Mouse (Mus musculus) natural killer cell, adult 2 months (primary cell): ENCODE measurements around the gene E430018J23Rik.
"Not testable (repeated sequence)": the region's sequence is repeated elsewhere in the genome, so short reads cannot be mapped to it uniquely, and the experiment has no call there.

Experiments
- DNase-seq, 2 experiments: peaks; one replicate each; pipeline ENCODE4 v3.0.0; 2022; ENCODE audit warnings: low spot score in 2 of 2

The E430018J23Rik gene

DNA sequence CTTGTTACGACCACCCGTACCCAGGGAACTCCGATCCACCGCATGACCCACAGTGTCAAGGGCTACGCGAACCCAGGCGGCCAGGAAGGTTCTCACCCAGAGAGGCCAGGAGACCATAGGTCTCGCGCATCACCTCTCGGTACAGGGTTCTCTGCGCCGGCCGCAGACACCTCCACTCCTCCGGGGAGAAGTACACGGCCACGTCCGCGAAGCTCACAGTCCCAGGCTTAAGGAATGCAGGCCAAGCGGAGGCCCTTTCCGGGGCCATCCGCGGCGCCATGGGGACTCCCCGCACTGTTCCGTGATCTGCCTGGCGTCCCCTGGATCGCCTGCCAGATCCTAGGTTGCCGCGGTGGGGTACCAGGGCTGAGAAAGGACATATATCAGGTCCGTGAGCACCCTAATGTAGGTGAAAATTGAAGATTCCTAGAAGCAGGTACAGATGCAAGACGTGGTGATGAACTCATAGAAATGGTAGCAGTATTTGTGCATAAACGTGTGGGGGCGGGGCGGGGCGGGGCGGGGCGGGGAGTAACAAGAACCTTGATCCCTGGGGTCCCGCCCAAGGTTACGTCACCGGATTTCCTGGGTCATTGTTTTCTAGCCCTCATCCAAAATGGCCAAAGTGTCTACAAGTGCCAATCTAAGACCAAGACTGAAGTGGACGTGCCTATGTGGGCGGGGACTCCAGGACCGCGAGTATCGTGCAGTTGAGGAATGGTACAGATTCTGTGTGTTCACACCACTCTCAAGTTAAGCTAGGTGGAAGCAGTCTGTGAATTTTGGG, at the start of gene E430018J23Rik:
E430018J23Rik (minus strand) TSS at position 473 of the 787 bp plus-strand sequence.
- DNase-seq = peak; percentile 97 to 99

DNA sequence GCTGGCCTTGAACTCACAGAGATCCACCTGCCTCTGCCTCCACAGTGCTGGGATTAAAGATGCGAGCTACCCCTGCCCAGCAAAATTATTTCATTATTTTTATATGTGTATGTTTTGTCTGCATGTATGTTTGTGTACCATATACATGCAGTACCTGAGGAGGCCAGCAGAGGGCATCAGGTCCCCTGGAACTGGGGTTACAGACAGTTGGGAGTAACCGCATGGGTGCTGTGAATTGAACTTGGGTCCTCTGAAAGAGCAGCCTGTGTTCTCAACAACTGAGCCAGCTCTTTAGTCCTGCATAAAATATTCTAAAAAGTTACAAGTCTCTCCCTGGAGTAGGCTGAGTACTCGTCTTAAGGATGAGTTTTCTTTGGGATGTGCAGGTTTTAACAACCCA, 44.3 kb upstream of the E430018J23Rik start:
- DNase-seq = peak; percentile 32 to 39

DNA sequence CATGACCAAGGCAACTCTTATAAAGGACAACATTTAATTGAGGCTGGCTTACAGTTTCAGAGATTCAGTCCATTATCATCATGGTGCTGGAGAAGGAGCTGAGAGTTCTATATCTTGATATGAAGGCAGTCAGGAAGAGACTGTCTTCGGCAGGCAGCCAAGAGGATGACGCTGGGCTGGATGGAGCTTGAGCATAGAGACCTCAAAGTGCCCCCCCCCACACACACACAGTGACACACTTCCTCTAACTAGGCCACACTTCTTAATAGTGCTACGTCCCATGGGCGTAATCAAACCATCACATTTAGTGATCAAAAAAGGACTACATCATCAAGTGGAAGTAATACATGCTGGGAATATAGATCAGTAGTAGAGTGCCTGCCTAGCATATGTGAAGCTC, 41.8 kb upstream of the E430018J23Rik start:
- DNase-seq = no peak

DNA sequence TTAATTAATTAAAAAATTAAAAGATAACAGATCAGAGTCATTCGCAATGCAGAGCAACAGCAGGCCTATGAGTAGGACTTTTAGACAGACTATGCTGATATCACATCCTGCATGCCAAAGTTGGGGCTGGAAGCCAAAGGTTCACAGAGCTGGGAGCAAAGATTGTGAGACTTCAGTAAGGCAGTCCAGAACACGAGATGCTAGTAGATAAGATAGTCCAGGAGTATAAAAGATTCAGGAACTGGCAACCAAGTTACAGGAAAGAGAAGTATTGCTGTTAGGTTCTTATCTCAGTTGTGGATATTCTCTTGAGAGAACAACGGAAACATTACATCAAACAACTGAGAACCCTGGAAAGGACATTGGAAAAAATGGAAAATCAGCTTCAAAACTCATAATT, 32.9 kb upstream of the E430018J23Rik start:
- DNase-seq = no peak

DNA sequence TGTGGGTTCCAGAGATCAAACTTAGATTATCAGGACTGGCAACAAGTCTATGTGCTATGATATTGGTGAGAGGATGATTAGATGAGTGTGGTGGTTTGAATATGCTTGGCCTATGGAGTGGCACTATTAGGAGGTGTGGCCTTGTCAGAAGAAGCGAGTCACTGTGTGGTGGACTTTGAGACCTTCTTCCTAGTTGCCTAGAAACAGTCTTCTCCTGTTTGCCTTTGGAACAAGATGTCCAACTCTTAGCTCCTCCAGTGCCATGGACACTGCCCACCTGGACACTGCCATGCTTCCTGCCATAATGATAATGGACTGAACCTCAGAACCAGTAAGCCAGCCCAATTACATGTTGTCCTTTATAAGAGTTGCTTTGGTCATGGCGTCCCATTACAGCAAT, 32.5 kb upstream of the E430018J23Rik start:
- DNase-seq = no peak

DNA sequence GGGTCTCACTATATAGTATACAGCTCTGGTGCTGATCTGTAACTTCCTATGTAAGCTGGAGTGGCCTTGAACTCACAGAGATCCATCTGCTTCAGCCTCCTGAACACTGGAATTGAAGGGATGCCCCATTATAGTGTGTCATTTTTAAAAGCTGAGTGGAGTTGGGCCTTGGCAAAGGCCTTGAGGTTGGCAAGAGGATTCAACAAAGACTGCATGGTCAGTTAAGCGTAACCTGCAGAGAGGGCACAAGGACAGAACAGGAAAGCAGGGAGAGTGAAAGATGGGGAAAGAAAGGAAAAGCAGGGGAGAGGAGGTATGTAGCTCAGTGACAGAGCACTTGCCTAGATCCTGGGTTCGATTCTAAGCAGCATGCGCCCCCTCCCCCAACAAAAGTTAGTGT, 31.9 kb upstream of the E430018J23Rik start:
- DNase-seq = no peak

DNA sequence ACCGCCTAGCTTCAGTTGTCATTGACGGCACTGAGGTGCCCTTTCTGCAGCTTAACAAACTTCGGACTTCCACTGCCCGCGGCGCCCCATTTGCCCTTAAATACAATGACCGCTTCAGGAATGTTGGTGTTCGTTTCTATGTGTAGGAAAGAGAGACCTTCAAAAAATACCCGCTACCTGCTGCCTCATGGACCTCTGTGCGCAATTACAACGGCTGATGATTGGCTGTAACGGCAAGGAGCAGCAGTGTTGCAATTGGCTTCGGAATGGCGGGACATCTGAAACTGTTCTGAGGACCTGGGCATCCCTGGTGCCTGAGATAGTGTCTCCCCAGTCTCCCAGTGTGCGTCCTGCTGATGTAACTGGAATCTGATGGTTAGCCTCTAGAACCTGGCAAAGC, 28.8 kb upstream of the E430018J23Rik start:
- DNase-seq = peak; percentile 12 to 22

DNA sequence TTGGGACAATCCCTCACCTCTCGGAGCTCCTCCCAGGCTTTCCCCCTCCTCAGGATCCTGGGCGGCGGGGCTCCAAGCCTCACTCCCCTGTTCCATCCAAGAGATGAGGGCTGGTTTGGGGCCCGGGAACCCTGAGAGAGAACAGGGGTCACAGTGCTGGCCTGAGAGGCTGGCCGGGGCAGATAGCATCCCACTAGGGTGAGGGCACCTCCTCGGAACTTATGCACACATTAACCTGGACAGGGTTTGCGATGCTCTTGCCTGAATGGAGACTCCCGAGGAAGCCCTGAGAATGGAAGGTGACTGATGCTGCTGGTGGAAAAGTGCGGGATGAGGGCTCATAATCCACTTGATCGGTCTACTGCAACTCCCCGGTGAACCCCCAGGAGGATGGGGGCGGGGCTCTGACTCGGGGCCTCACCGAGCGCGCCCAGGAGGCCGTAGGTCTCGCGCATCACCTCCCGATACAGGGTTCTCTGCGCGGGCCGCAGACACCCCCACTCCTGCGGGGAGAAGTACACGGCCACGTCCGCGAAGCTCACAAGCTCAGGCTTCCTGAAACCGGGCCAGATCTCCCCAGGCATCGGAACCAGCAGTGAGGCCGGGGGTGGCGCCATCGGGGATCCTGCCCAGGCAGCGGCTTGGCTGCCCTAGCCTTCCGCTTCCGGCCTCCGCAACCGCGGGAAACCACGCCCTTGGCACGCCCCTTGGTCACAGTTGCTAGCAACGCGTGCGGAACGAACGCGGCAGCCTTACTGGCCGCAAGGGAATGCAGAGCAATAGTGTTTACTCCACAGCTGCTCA, 28.2 kb upstream of the E430018J23Rik start, which contains the start of gene Zfp688:
Zfp688 (minus strand) TSS at position 681 of the 804 bp plus-strand sequence.
- DNase-seq = peak; percentile 94 to 95

DNA sequence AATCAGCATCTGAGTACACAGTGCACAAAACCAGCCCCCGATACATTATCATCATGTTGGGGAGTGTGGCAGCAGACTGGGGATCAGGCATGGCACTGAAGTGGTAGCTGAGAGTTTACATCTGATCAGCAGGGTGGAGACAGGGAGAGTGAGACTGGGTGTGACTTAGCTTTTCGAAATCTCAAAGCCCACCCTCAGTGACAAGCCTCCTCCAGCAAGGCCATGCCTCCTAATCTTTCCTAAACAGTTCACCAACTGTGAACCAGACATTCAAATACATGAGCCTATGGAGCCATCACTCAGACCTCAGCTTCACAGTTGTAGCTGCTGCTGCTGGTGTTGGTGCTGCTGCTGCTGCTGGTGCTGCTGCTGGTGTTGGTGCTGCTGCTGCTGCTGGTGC, 18.0 kb upstream of the E430018J23Rik start:
- no peak for DNase-seq

DNA sequence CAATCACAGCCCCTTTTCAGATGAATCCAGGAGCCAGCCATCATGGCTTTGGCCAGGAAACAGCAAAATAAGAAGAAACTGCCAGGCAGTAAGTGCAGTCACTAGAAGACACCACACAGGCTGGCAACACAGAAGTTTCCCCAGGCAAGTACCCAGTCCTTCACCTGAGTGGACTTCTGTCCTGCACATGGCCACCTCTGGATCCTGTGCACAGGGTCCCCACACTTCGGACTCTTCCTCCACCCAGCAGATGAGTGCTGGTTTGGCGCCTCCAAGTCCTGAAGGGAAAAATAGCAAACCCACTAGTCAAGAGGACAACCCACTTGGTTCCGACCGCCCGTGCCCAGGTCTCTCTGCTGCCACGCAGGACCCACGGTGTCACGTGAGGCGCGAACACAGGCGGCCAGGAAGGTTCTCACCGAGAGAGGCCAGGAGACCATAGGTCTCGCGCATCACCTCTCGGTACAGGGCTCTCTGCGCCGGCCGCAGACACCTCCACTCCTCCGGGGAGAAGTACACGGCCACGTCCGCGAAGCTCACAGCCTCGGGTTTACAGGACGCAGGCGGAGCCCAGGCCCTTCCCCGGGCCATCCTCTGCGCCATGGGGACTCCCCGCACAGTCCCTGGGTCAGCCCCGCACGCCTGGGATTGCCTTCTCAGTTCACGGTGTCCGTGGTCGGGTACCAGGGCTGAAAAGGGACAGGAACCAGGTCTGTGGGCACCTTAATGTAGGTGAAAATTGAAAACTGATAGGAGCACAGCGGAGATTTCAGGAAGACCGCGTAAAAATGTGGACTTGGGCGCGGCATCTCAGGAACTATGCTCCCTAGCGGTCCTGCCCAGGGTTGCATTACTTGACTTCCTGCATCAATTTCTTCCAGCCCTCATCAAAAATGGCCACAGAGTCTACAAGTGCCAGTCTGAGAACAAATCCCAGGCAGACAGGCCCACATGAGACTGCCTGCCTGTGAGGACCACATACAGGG, 12.9 kb upstream of the E430018J23Rik start, which contains the start of gene Zfp764:
Zfp764 (minus strand) TSS at position 821 of the 986 bp plus-strand sequence.
- peak; percentile 86 to 89 for DNase-seq

DNA sequence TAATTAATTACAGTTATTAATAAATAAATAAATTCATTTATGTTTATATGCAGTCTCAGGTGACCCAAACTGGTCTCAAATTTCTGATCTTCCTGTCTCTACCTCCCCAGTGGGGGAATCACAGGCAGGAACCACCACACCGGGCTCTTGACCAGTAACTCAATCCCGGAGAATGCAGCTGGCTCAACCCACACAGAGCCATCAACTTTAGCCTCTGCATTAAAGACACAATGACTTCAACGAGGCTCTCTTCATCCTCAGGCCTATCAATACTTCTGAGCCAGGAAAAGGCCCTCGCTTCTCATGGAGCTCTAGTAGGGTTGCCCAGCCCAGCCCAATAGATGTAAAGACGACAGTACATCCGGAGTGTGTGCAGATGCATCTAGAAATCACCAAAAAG, 10.7 kb upstream of the E430018J23Rik start:
- DNase-seq = not testable (repeated sequence)

DNA sequence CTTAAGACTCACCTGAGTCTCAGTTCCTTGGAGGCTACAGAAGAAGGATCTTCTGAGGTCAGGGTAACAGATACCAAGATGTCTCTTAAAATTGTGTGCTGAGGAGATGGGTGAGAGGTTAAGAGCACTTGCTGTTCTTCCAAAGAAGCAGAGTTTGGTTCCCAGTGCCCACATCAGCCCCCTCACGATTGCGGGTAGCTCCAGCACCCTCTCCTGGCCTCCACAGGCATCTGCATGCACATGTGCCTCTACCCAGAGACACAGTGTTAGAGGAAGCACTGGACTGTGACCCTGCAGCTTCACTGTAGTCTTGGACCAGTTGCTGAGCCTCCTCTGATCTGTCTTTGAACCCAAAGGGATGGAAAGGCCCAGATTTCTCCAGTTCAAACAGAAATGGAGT, 9.6 kb upstream of the E430018J23Rik start:
- DNase-seq = no peak

DNA sequence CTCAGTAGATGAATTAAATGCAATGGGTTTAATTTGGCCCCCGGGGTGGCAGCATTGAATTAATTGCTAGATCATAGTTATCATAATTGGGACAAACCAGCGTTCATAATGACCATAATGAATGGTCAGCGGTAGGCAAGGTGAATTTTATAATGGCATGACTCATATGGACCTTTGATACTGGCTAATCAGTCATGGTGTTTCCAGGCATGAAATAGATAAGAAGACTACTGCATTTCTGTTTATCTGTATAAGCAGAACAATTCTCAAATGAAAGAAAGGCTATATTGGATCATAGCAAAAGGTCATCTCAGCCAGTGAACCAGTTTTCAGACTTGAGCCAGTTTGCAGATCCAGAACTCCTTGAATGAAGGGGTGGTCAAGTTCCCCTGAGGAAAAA, 6.9 kb upstream of the E430018J23Rik start:
- no peak for DNase-seq

DNA sequence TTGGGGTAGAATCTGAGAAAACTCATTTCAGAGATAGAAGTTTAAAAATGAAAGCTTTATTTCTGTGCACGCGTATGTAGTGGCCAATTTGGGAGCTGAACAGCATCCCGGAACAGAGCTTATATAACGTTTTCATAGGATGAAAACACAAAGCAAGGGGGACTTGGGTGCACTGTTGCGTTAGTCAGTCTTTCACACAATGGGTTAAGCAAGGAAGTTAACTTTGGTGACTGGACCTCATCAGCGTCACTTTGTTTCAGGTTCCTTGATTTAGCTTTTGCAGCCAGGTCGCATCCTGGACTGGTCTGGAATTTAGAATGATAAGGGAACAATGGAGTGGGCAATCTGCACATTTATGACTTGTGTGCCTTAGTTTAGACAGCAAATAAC, 510 bp upstream of the E430018J23Rik start:
- DNase-seq = no peak

DNA sequence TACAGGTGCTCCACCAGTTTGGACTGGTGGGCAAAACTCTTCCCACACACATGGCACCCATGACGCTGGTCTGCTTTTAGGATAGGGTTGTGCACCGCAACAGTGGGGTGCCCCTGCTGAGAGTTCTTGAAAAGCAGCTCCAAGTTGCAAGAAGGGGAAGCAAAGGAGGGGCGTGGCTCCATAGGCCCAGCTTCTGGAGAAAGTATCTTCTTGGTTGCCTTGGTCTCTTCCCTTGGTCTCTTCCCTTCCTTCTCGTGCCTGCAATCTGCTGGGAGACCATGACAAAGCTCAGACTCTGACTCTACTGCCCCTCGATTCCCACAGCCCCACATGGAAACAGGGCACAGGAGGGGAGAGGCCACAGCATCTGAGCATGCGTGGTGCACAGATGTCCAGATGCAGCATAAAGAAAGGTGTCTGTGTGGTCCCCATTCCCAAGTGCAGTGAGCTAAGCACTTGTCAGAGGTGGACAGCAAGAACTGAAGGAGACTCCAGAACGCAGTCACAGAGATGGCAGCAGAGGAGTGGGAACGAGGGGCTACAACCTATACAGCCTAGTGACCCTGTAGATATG, 1.1 kb downstream of the E430018J23Rik start:
- no peak for DNase-seq

DNA sequence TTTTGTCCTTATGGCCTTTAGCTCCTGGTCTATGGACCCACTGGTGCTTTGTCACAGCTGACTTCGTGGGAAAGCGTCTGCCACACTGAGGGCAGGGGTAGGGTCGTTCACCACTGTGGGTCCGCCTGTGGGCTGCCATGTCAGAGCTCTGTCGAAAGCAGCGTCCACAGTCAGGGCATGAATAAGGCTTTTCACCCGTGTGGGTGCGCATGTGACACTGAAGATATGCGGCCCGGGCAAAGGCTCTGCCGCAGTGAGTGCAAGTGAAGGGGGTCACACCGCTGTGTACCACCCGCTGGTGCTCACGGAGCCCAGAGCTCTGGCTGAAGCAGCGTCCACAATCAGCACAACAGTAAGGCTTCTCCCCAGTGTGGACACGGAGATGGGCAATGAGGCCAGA, 1.9 kb downstream of the E430018J23Rik start:
- DNase-seq = no peak

DNA sequence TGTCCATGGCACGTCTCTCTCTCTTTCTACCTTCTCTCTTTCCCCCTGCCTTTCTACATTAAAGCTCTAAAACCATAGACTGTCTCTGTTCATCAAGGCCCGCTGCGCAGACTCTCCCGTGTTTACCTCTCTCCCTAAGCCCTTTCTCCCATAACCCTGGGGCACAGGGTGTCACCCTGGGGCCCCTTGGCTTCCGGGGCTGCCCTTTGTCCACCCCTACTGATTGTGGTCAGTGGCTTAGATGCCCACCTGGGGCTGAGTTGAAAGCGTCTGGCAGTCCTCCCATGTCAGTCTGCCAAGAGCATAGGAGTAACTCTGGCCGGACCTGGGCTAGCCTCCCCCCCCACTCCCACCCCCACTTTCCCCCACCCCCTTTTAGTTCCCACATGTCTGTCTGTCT, 3.1 kb downstream of the E430018J23Rik start:
- DNase-seq = no peak

DNA sequence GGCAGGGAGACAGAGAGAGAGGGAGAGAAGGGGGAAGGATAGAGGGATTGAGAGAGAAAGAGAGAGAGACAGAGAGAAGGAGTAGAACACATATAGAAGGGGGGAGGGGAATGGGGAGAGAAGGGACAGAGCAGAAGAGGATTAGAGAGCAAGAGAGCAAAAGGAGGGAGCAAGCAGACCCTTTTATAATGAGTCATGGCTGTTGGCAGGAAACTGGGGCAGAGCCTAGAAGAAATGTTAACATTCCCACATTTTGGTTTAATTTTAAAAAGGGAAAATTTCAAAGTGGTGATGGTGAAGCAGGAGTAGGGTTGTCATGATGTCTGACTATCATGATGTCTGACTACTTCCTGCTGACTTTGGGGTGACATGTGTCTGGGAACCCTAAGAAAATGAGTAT, 5.2 kb downstream of the E430018J23Rik start:
- not testable (repeated sequence) for DNase-seq

DNA sequence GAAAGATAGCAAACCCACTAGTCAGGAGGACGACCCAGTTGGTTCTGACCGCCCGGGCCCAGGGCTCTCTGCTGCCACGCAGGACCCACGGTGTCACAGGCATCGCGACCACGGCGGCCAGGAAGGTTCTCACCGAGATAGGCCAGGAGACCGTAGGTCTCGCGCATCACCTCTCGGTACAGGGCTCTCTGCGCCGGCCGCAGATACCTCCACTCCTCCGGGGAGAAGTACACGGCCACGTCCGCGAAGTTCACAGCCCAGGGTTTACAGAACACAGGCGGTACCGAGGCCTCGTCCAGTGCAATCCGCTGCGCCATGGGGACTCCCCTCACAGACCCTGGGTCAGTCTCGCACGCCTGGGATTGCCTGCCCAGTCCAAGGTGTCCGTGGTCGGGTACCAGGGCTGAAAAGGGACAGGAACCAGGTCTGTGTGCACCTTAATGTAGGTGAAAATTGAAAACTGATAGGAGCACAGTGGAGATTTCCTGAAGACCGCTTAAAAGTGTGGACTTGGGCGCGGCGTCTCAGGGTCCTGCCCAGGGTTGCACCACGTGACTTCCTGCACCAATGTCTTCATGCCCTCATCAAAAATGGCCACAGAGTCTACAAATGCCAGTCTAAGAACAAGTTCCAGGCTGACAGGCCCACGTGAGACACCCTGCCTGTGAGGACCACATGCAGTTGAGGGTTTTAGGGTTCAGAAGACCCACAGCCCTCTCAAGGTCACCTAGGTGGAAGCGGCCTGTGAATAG, 6.6 kb downstream of the E430018J23Rik start, which contains the start of gene 9130019O22Rik:
9130019O22Rik (minus strand) TSS at position 526 of the 752 bp plus-strand sequence.
- peak; percentile 87 to 90 for DNase-seq

DNA sequence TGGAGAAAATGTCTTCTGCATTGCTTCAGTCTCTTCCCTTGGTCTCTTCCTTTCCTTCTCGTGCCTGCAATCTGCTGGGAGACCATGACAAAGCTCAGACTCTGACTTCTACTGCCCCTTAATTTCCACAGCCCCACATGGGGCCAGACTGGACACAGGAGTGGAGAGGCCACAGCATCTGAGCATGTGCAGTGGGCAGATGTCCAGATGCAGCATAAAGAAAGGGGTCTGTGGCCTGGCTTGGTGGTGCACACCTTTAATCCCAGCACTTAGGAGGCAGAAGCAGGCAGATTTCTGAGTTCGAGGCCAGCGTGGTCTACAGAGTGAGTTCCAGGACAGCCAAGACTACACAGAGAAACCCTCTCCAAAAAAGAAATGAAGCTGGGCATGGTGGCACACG, 7.9 kb downstream of the E430018J23Rik start:
- DNase-seq = not testable (repeated sequence)
